Mouse (Mus musculus): Measurements from ENCODE around the gene Mapk6. TPM values are rescaled to one million over a fixed set of nuclear protein-coding genes. Genes with fewer than 3 reads are reported as not detected.

Gene Mapk6
- polyA plus RNA-seq, 1 experiment from 2014 or later: 150 TPM

DNA sequence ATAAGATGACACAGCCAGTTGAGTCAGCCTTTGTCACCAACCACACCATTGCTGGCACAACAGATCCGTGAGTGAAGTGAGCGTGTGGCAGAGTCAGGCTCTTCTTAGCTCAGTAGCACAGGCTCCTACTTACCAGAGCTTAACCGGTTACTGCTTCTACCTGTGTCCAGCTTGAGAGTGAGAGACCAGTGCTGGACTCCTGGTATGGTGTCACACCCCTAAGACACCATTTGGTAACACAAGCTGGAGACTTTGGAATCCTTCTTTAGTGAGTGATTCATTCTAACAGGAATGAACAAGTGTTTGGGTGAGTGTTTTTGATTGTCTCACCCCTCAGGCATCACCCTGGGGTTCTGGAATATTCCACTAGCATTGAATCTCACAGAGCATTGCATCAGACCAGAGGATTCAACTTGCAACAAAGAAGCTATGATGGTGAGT is 12.5 kb upstream of the Mapk6 start:
- Histone ChIP-seq H3K9ac (replicated peaks) (no peak overlapping the region), H3K27me3 (replicated peaks) (no peaks in the 10 kb centered on the region), H3K4me2 (no peak overlapping the region), H3K9me3 (replicated peaks) (no peaks in the 10 kb centered on the region), H3K4me1 (no peaks in the 10 kb centered on the region), H3K27ac (replicated peaks) (no peak overlapping the region), H3K36me3 (no peaks in the 10 kb centered on the region), H3K4me3 (replicated peaks) (no peak overlapping the region)
- 91% methylated on average over 3 of the region's 3 CpGs for WGBS
- no peak for ATAC-seq (ENCODE audit: low FRiP score)

DNA sequence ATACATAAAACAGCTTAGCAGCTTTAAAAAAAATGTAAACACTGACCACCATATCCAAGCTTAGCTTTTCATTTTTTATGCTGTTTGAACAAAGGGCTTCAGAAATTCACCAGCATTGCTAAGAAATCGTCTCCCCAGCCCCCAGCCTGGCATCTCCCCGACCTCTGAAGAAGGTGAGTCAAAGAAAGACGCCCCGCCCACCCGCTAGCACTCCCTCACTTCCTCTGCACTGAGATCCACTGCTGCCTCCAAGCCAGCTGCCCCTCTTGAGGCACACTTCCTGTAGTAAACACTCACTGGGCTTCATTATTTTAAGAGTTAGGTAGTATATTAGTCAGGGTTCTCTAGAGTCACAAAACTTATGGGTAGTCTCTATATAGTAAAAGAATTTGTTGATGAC is 4.4 kb upstream of the Mapk6 start:
- Histone ChIP-seq H3K4me2 (no peak overlapping the region), H3K36me3 (no peaks in the 10 kb centered on the region), H3K27me3 (replicated peaks) (no peaks in the 10 kb centered on the region), H3K9me3 (replicated peaks) (no peaks in the 10 kb centered on the region), H3K27ac (replicated peaks) (no peak overlapping the region), H3K4me1 (peaks cover 10% of the 10 kb centered on the region), H3K9ac (replicated peaks) (no peak overlapping the region), H3K4me3 (replicated peaks) (no peak overlapping the region)
- ATAC-seq (ENCODE audit: low FRiP score): no peak
- WGBS: 54% methylated on average over 5 of the region's 5 CpGs

DNA sequence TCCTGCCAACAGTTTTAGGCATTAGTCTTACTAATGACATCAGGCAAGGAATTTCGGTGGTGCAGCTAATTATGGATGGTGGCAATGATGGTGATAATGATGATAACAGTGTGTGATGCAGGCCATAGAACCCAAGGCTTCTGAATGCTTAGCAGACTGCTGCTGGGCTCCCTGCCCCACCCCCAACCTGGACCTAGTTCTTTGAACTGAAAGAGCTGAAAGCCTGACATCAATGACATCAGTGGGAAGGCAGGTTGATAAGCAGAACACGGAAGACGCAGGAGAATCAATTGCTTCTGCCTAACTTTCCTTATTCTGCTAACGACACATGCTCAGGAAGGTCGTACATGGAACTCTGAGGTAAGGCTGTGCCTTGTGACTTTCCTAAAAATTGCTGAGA is 3.4 kb upstream of the Mapk6 start:
- Histone ChIP-seq H3K9me3 (replicated peaks) (no peaks in the 10 kb centered on the region), H3K4me3 (replicated peaks) (no peak overlapping the region), H3K36me3 (no peaks in the 10 kb centered on the region), H3K27me3 (replicated peaks) (no peaks in the 10 kb centered on the region), H3K27ac (replicated peaks) (no peak overlapping the region), H3K9ac (replicated peaks) (no peak overlapping the region), H3K4me1 (peaks cover 14% of the 10 kb centered on the region), H3K4me2 (no peak overlapping the region)
- no peak for ATAC-seq (ENCODE audit: low FRiP score)
- WGBS: 69% methylated on average over 5 of the region's 5 CpGs

DNA sequence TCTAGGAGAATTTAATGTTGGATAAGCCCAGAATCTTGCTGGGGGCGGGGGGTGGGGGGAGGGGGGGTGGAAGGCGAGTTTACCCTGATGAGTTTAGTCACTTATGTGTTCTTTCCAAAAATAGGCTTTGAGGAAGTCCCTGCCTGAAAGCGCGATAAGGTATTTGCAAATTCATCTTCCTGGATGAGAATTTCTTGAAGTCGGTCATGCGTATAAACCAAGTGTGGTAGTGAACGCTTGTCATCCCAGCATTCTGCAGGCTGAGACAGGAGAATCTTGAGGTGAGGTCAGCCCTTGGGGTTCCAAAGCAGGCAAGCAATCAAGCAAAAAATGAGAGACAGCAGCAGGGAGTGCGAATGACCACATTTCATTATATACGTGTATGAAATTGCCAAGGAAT is 1.8 kb upstream of the Mapk6 start:
- H3K27me3 ChIP-seq (replicated peaks): no peaks in the 10 kb centered on the region
- H3K4me1 ChIP-seq: peaks cover 26% of the 10 kb centered on the region
- no peaks in the 10 kb centered on the region for H3K36me3 ChIP-seq
- 90% methylated on average over 9 of the region's 9 CpGs for WGBS
- no peak overlapping the region for H3K4me3 ChIP-seq (replicated peaks)
- H3K9ac ChIP-seq (replicated peaks): no peak overlapping the region
- no peaks in the 10 kb centered on the region for H3K9me3 ChIP-seq (replicated peaks)
- H3K27ac ChIP-seq (replicated peaks): no peak overlapping the region
- H3K4me2 ChIP-seq: no peak overlapping the region
- ATAC-seq (ENCODE audit: low FRiP score): no peak

DNA sequence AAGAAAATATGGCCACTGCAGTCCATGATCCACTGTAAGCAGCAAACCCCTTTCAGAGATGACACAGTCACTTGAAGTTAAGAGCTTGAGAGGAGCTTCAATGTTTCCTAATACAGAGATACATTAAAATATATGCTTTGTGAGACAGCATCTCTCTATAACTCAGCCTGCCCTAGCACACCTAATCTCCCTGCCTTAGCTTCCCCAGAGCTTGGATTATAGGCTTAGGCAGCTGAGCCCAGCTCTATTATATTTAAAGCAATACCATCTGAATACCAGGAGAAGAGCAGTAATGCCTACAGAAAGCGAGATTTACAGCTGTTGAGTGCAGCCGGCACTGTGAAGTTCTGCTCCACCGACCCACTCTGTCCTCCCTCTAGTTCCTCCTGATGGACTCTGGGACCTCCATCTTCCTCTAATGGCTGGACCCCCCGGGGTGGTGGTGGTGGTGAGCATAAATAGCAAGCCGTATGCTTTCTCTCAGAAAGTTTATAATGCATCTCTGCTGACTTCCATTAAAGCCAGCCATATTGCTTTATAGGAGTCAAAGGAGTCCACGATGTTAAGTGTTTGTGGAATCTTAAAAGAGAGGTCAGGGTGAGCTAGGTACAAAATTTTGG is 1.2 kb upstream of the Mapk6 start:
- H3K9ac ChIP-seq (replicated peaks): no peak overlapping the region
- 0 out of 2 replicates have a peak overlapping the region, but pooled peaks have one; percentile 83 for H3K4me3 ChIP-seq (replicated peaks)

DNA sequence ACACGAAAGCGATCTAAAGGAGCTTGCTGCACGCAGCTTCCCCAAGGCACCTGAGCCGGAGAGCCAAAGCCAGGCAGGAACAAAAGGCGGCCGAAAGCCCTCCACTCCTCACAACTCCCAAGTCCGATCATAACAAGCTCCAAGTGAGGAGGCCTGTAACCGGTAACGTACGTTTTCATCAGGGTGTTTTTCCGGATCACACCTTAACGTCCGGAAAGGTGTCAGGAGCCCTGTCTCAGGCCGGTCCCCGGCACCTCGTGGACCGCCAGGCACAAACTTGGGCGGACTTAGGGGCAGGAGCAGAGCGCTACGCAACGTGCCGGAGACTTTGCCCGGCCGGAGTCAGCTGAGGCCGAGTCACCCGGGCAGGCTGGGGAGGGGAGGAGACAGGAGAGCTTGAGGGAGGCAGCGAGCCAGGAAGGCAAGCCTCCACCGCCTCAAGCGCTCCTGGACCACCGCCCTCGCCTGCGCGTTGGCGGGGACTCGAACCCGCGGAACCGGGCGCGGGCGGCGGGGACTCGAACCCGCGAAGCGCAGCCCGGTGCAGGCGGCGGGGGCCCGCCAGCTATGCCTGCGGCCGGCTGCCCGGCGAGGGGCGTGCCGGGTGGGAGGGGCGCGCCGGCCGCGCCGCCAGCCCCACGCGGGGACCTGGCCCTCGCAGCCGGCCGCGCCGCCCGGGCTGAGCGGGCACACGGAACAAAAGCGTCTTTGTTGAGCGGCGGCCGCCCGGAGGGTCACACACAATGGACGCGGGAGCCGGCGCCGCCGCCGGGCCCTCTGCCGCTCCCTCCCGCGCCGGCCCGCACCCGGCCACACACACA is 564 bp downstream of the Mapk6 start:
- no peaks in the 10 kb centered on the region for H3K36me3 ChIP-seq
- H3K4me2 ChIP-seq: peak overlapping the region; percentile 60
- H3K27me3 ChIP-seq (replicated peaks): no peaks in the 10 kb centered on the region
- H3K27ac ChIP-seq (replicated peaks): peak overlapping the region; percentile 97
- H3K9me3 ChIP-seq (replicated peaks): no peaks in the 10 kb centered on the region
- H3K4me3 ChIP-seq (replicated peaks): peak overlapping the region; percentile 83
- peaks cover 45% of the 10 kb centered on the region for H3K4me1 ChIP-seq
- ATAC-seq (ENCODE audit: low FRiP score): peak; percentile 89
- under 1% methylated on average over 78 of the region's 90 CpGs for WGBS
- H3K9ac ChIP-seq (replicated peaks): peak overlapping the region; percentile 85

More for the DNA sequence above, 1.2 kb upstream of the Mapk6 start:
- Histone ChIP-seq H3K27ac (replicated peaks) (peak overlapping the region; percentile 97), H3K27me3 (replicated peaks) (no peaks in the 10 kb centered on the region), H3K4me2 (peak overlapping the region; percentile 60), H3K36me3 (no peaks in the 10 kb centered on the region), H3K9me3 (replicated peaks) (no peaks in the 10 kb centered on the region), H3K4me1 (peaks cover 32% of the 10 kb centered on the region)
- ATAC-seq (ENCODE audit: low FRiP score): no peak
- 62% methylated on average over 6 of the region's 6 CpGs for WGBS

DNA sequence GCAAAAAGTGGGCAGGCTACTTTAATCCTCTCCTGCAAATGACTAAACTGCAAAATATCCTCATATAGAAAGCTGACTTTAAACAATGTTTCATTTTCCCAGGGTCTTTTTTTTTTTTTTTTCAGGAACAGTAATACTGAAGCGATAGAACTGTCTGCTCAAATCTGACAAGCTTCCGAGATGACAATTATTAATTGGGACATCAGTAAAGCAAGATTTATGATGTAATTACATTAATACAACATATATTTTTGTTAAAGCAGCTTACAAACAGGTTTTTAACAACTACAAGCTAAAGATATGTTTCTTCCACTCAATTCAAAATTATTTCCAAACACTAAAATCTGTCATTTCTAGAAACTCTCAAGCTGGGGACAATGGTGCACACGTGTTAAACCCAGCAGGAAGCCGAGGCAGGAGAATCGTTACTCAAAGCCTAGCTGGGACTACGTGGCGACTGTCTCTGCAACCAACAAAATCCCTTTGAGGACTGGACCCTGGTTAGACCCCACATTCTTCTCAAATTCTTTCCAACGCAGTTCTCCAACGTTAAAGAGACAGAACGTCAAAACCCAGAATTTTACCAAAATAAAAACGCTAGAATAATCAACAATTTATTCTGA is 1.5 kb downstream of the Mapk6 start:
- no peak for ATAC-seq (ENCODE audit: low FRiP score)
- Histone ChIP-seq H3K9ac (replicated peaks) (peak overlapping the region; percentile 85), H3K4me3 (replicated peaks) (peak overlapping the region; percentile 83), H3K27me3 (replicated peaks) (no peaks in the 10 kb centered on the region), H3K4me1 (peaks cover 51% of the 10 kb centered on the region), H3K27ac (replicated peaks) (peak overlapping the region; percentile 97; the same call in 1 of the 2 replicates), H3K9me3 (replicated peaks) (no peaks in the 10 kb centered on the region), H3K36me3 (no peaks in the 10 kb centered on the region), H3K4me2 (peak overlapping the region; percentile 60)
- WGBS: 3% methylated on average over 11 of the region's 11 CpGs

DNA sequence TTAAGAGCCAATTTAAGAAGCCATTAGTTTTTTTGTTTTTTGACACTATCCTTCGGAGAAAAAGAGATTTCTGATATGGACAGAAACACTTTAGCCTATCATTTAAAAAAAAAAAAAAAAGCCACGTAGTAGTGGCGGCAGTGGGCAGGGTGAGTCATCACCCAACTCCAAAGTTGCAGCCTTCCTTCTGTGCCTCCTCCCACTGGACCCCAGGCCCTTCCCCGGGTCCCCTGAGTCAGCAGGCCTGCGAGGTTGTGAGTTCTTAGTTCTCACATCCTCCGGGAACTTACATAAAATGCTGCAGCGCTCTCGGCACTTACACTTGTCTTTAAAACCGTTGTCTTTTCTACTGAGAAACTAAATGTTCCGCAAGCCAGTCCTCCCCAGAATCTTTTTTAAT is 2.0 kb downstream of the Mapk6 start:
- H3K4me1 ChIP-seq: peaks cover 54% of the 10 kb centered on the region
- 11% methylated on average over 10 of the region's 10 CpGs for WGBS
- ATAC-seq (ENCODE audit: low FRiP score): no peak

DNA sequence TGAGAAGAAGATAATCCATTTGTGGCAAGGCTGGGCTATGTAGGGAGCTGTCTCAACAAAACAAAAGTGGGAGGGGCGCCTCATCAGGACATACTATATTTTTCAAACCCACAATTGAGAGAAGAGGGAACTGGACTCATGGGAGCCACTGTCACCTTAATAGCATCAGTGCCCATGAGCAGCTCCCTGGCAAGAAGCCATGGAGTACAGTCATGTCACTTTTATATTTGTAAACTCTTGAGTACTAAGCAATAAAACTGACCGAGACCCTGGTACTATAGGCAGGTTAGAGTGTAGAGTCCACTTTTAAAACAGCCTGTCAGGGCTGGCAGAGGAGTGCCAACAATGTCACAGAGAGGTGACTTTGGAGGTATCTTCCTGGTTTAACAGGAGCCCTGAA is 3.7 kb downstream of the Mapk6 start:
- Histone ChIP-seq H3K4me3 (replicated peaks) (no peak overlapping the region), H3K9ac (replicated peaks) (no peak overlapping the region), H3K27ac (replicated peaks) (no peak overlapping the region), H3K36me3 (no peaks in the 10 kb centered on the region), H3K4me2 (no peak overlapping the region), H3K9me3 (replicated peaks) (no peaks in the 10 kb centered on the region), H3K4me1 (peaks cover 67% of the 10 kb centered on the region), H3K27me3 (replicated peaks) (no peaks in the 10 kb centered on the region)
- WGBS: 78% methylated on average over 2 of the region's 2 CpGs
- ATAC-seq (ENCODE audit: low FRiP score): no peak

More for the DNA sequence above, 2.0 kb downstream of the Mapk6 start:
- peak overlapping the region; percentile 83 for H3K4me3 ChIP-seq (replicated peaks)
- H3K9ac ChIP-seq (replicated peaks): peak overlapping the region; percentile 23; the same call in 1 of the 2 replicates
- peak overlapping the region; percentile 60 for H3K4me2 ChIP-seq
- 0 out of 2 replicates have a peak overlapping the region, but pooled peaks have one; percentile 33 for H3K27ac ChIP-seq (replicated peaks)
- no peaks in the 10 kb centered on the region for H3K9me3 ChIP-seq (replicated peaks)
- no peaks in the 10 kb centered on the region for H3K27me3 ChIP-seq (replicated peaks)
- no peaks in the 10 kb centered on the region for H3K36me3 ChIP-seq

DNA sequence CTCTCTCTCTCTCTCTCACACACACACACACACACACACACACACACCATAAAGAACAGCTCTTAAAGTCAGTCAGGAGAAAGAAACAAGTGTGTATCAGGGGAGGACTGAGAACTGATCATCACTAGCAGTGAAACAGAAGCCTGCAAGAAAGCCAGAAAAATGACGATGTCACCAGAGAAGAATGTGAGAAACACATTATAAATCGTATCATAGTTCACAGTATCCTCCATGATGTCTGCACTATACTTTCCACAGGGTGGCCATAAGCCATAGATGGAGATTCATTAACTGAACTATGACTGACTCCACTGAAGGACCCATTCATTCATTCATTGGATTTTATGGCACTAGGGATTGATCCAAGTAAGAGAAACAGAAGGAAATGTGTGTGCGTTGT is 6.3 kb downstream of the Mapk6 start:
- 62% methylated on average over 3 of the region's 3 CpGs for WGBS
- Histone ChIP-seq H3K9me3 (replicated peaks) (no peaks in the 10 kb centered on the region), H3K4me3 (replicated peaks) (no peak overlapping the region), H3K36me3 (no peaks in the 10 kb centered on the region), H3K9ac (replicated peaks) (no peak overlapping the region), H3K4me1 (peaks cover 61% of the 10 kb centered on the region), H3K27ac (replicated peaks) (no peak overlapping the region), H3K27me3 (replicated peaks) (no peaks in the 10 kb centered on the region), H3K4me2 (no peak overlapping the region)
- no peak for ATAC-seq (ENCODE audit: low FRiP score)

DNA sequence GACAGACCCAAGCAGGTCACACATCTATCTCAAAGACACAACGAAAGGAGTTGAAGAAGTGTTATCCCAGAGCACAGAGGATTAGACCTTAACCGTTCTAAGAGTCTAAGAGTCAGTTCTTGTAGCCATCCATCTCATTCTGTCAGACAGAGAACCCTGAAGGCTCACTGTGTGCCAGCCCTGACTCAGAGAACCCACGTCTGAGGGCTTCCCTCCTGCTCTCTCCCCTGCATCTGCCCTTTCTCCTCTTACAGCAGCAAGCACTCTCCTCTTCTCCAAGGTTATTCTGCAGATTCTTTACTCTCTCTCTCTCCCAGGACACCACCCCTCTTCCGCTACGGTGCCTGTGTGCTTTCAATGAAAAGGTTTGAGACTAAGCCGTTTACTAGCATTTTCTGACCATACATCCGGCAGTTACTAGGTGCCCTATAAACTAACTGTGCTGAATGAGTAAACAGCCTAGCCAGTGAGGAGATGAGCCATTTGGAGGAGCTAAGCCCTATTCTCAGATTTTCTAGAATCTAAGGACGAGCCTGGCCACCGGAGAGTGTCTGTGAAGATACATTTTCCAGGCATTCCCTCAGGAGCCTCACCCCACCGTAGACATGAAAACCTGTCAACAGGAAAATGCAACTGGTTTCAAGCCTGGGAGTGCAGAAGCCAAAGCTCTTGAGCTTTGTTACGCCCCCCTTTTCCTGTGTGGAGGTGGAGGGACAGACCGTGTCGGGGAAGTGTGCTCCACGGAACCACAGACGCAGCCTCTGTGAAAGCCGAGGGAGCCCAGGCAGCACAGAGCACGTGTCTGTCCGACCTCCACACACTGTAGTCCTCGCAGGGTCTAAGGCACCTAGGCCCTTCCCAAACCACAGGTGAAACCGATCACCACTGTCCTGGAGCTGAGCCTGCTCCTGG is 8.0 kb downstream of the Mapk6 start:
- 65% methylated on average over 20 of the region's 20 CpGs for WGBS
- Histone ChIP-seq H3K9me3 (replicated peaks) (no peaks in the 10 kb centered on the region), H3K9ac (replicated peaks) (no peak overlapping the region), H3K4me2 (no peak overlapping the region), H3K4me1 (peaks cover 49% of the 10 kb centered on the region), H3K36me3 (peaks cover 12% of the 10 kb centered on the region), H3K27ac (replicated peaks) (no peak overlapping the region), H3K4me3 (replicated peaks) (no peak overlapping the region), H3K27me3 (replicated peaks) (no peaks in the 10 kb centered on the region)
- ATAC-seq (ENCODE audit: low FRiP score): no peak

Measured in neural tube, embryonic 15.5 days (tissue).